Mouse (Mus musculus) c-Kit-negative CD71-positive TER-119-positive erythroid progenitor cells, embryonic 14.5 days (primary cell): ENCODE results near the gene Cela1.

Experiments used
- DNase-seq: peaks from one replicate; pipeline ENCODE4 v3.0.0-alpha.2; 2013; ENCODE audit warnings: low read depth, low spot score

Cela1 gene

GRCm38 (mm10) chr15:100705376-100705775 lies 17.7 kb upstream of the Cela1 start:
- no peak for DNase-seq

GRCm38 (mm10) chr15:100703913-100704312 lies 16.2 kb upstream of the Cela1 start:
- no peak for DNase-seq

GRCm38 (mm10) chr15:100701856-100702255 lies 14.1 kb upstream of the Cela1 start:
- DNase-seq = no peak

GRCm38 (mm10) chr15:100701108-100701507 lies 13.4 kb upstream of the Cela1 start:
- no peak for DNase-seq

GRCm38 (mm10) chr15:100700424-100700823 lies 12.7 kb upstream of the Cela1 start:
- no peak for DNase-seq

GRCm38 (mm10) chr15:100699386-100699785 lies 11.7 kb upstream of the Cela1 start:
- no peak for DNase-seq

- no peak for DNase-seq
Measured at GRCm38 (mm10) chr15:100698078-100698477, 10.4 kb upstream of the Cela1 start.

GRCm38 (mm10) chr15:100694406-100694805 lies 6.7 kb upstream of the Cela1 start:
- no peak for DNase-seq

GRCm38 (mm10) chr15:100691990-100692389 lies 4.3 kb upstream of the Cela1 start:
- DNase-seq = no peak

GRCm38 (mm10) chr15:100686989-100687388 lies 732 bp downstream of the Cela1 start:
- no peak for DNase-seq

- no peak for DNase-seq
Measured at GRCm38 (mm10) chr15:100686434-100686833, 1.3 kb downstream of the Cela1 start.

GRCm38 (mm10) chr15:100685849-100686248 lies 1.9 kb downstream of the Cela1 start:
- DNase-seq = no peak

- no peak for DNase-seq
Measured at GRCm38 (mm10) chr15:100685255-100685654, 2.5 kb downstream of the Cela1 start.

GRCm38 (mm10) chr15:100684450-100684849 lies 3.3 kb downstream of the Cela1 start:
- DNase-seq = no peak

- peak; percentile 58 for DNase-seq
Measured at GRCm38 (mm10) chr15:100683041-100683440, 4.7 kb downstream of the Cela1 start.

- no peak for DNase-seq
Measured at GRCm38 (mm10) chr15:100681770-100682169, 6.0 kb downstream of the Cela1 start.

GRCm38 (mm10) chr15:100680381-100680780 lies 7.3 kb downstream of the Cela1 start:
- no peak for DNase-seq

GRCm38 (mm10) chr15:100679005-100679404 lies 8.7 kb downstream of the Cela1 start:
- no peak for DNase-seq

- DNase-seq = no peak
Measured at GRCm38 (mm10) chr15:100678581-100678980, 9.1 kb downstream of the Cela1 start.

GRCm38 (mm10) chr15:100677675-100678074 lies 10.0 kb downstream of the Cela1 start:
- no peak for DNase-seq

- DNase-seq = no peak
Measured at GRCm38 (mm10) chr15:100676521-100676920, 11.2 kb downstream of the Cela1 start.

GRCm38 (mm10) chr15:100675486-100675885 lies 12.2 kb downstream of the Cela1 start:
- DNase-seq = no peak

GRCm38 (mm10) chr15:100674566-100674965 lies 13.2 kb downstream of the Cela1 start:
- no peak for DNase-seq

GRCm38 (mm10) chr15:100673585-100674391 lies 13.9 kb downstream of the Cela1 start:
- DNase-seq = peak; percentile 38
